Mouse (Mus musculus): ENCODE data around the gene Samhd1. TPM values are rescaled to one million over a fixed set of nuclear protein-coding genes. Genes with fewer than 3 reads are reported as not detected.

Samhd1 gene
- polyA plus RNA-seq, 1 experiment from 2014 or later = 19.1 TPM

DNA sequence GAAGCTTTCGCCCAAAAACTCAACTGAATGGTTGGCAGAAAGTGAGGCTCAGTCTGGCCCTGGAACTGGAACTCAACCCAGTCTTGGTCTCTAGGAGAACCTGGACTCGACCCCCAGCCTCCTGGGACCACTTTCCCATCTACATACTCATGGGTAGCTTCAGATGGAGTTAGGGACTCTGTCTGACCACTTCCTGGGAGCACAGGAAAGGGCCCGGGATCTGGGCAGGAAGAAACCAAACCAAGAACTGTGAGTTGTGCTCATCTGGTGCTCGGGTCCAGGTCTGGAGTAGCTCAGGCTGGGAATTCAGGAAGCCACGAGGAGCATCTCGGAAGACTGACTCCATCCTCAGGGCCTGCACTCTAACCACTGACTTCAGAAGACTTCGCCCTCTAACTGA is 58.5 kb downstream of the Samhd1 start:
- ATAC-seq (replicated peaks; ENCODE audit: low FRiP score, low read depth) = no peak
- no peak for DNase-seq (ENCODE audit: low spot score)
- no peak for TF ChIP-seq CTCF (IDR thresholded peaks at IDR 0.05; ENCODE audit: low read depth)
- no peak overlapping the region for H3K27ac ChIP-seq
- WGBS = 68% methylated on average over 7 of the region's 7 CpGs
- peak overlapping the region; percentile 91 for H3K4me2 ChIP-seq (ENCODE audit: low read length)
- H3K9me3 ChIP-seq (replicated peaks; ENCODE audit: low read length) = no peaks in the 10 kb centered on the region
- H3K9ac ChIP-seq (ENCODE audit: low read depth, low read length) = no peak overlapping the region
- peak overlapping the region; percentile 89; the same call in 1 of the 2 replicates for H3K4me3 ChIP-seq (replicated peaks; ENCODE audit: low read depth, low read length)
- no peaks in the 10 kb centered on the region for H3K36me3 ChIP-seq (ENCODE audit: insufficient read depth, low read length)
- peaks cover 40% of the 10 kb centered on the region for H3K4me1 ChIP-seq (replicated peaks; ENCODE audit: insufficient read depth, low read length)
- no peaks in the 10 kb centered on the region for H3K27me3 ChIP-seq (ENCODE audit: insufficient read depth, low read length)

GRCm38 (mm10) chr2:157075685-157076084 is 59.4 kb downstream of the Samhd1 start:
- H3K36me3 ChIP-seq (ENCODE audit: insufficient read depth, low read length) = no peaks in the 10 kb centered on the region

DNA sequence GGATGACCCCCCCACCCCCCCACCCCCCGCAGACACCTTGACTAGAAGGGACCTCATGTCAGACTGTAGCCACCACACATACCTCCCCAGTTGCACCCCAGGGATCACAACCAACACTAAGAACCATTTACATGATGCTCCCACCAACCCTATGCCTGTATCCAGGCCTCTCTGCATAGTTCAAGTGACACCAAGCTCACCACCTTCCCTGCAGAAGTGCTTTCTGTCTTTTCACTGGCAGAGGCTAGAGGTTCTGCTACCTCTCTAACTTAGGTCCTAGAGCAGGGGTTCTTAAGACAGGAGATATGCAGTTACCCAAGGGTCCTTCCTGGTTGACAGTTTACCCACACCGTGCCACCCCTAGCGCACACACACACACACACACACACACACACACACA is 59.8 kb downstream of the Samhd1 start:
- Histone ChIP-seq H3K27me3 (ENCODE audit: insufficient read depth, low read length) (no peaks in the 10 kb centered on the region), H3K4me3 (replicated peaks; ENCODE audit: low read depth, low read length) (no peak overlapping the region), H3K27ac (0 out of 2 replicates have a peak overlapping the region, but pooled peaks have one; percentile 47), H3K4me2 (ENCODE audit: low read length) (peak overlapping the region; percentile 91; the same call in 1 of the 2 replicates), H3K9me3 (replicated peaks; ENCODE audit: low read length) (no peaks in the 10 kb centered on the region), H3K4me1 (replicated peaks; ENCODE audit: insufficient read depth, low read length) (peaks cover 52% of the 10 kb centered on the region), H3K36me3 (ENCODE audit: insufficient read depth, low read length) (no peaks in the 10 kb centered on the region), H3K9ac (ENCODE audit: low read depth, low read length) (peak overlapping the region; percentile 27; the same call in 1 of the 2 replicates)
- ATAC-seq (replicated peaks; ENCODE audit: low FRiP score, low read depth) = no peak
- no peak for DNase-seq (ENCODE audit: low spot score)
- WGBS = 75% methylated on average over 3 of the region's 3 CpGs
- no peak for TF ChIP-seq CTCF (IDR thresholded peaks at IDR 0.05; ENCODE audit: low read depth)

More at GRCm38 (mm10) chr2:157075685-157076084, 59.4 kb downstream of the Samhd1 start:
- no peak overlapping the region for H3K4me3 ChIP-seq (replicated peaks; ENCODE audit: low read depth, low read length)
- H3K4me1 ChIP-seq (replicated peaks; ENCODE audit: insufficient read depth, low read length) = peaks cover 47% of the 10 kb centered on the region
- no peaks in the 10 kb centered on the region for H3K9me3 ChIP-seq (replicated peaks; ENCODE audit: low read length)
- DNase-seq (ENCODE audit: low spot score) (peak; percentile 30), ATAC-seq (replicated peaks; ENCODE audit: low FRiP score, low read depth) (no peak)
- H3K27ac ChIP-seq = 0 out of 2 replicates have a peak overlapping the region, but pooled peaks have one; percentile 47
- WGBS = 12% methylated on average over 3 of the region's 3 CpGs
- no peak for TF ChIP-seq CTCF (IDR thresholded peaks at IDR 0.05; ENCODE audit: low read depth)
- peak overlapping the region; percentile 27; the same call in 1 of the 2 replicates for H3K9ac ChIP-seq (ENCODE audit: low read depth, low read length)
- no peaks in the 10 kb centered on the region for H3K27me3 ChIP-seq (ENCODE audit: insufficient read depth, low read length)
- peak overlapping the region; percentile 91 for H3K4me2 ChIP-seq (ENCODE audit: low read length)

GRCm38 (mm10) chr2:157074772-157075171 is 60.3 kb downstream of the Samhd1 start:
- TF ChIP-seq CTCF (IDR thresholded peaks at IDR 0.05; ENCODE audit: low read depth) = no peak
- DNase-seq (ENCODE audit: low spot score) (no peak), ATAC-seq (replicated peaks; ENCODE audit: low FRiP score, low read depth) (no peak)
- H3K9me3 ChIP-seq (replicated peaks; ENCODE audit: low read length) = no peaks in the 10 kb centered on the region
- no peak overlapping the region for H3K27ac ChIP-seq
- peak overlapping the region; percentile 91; the same call in 1 of the 2 replicates for H3K4me2 ChIP-seq (ENCODE audit: low read length)
- H3K4me1 ChIP-seq (replicated peaks; ENCODE audit: insufficient read depth, low read length) = peaks cover 56% of the 10 kb centered on the region
- 47% methylated on average over 5 of the region's 5 CpGs for WGBS
- H3K36me3 ChIP-seq (ENCODE audit: insufficient read depth, low read length) = no peaks in the 10 kb centered on the region
- no peaks in the 10 kb centered on the region for H3K27me3 ChIP-seq (ENCODE audit: insufficient read depth, low read length)
- no peak overlapping the region for H3K9ac ChIP-seq (ENCODE audit: low read depth, low read length)
- no peak overlapping the region for H3K4me3 ChIP-seq (replicated peaks; ENCODE audit: low read depth, low read length)

- H3K9ac ChIP-seq (ENCODE audit: low read depth, low read length) = no peak overlapping the region
- ATAC-seq (replicated peaks; ENCODE audit: low FRiP score, low read depth) (no peak), DNase-seq (ENCODE audit: low spot score) (no peak)
- H3K4me3 ChIP-seq (replicated peaks; ENCODE audit: low read depth, low read length) = no peak overlapping the region
- 80% methylated on average over 9 of the region's 9 CpGs for WGBS
- peak overlapping the region; percentile 91; the same call in 1 of the 2 replicates for H3K4me2 ChIP-seq (ENCODE audit: low read length)
- no peak overlapping the region for H3K27ac ChIP-seq
- no peak for TF ChIP-seq CTCF (IDR thresholded peaks at IDR 0.05; ENCODE audit: low read depth)
- H3K36me3 ChIP-seq (ENCODE audit: insufficient read depth, low read length) = no peaks in the 10 kb centered on the region
- peaks cover 61% of the 10 kb centered on the region for H3K4me1 ChIP-seq (replicated peaks; ENCODE audit: insufficient read depth, low read length)
- H3K27me3 ChIP-seq (ENCODE audit: insufficient read depth, low read length) = no peaks in the 10 kb centered on the region
- H3K9me3 ChIP-seq (replicated peaks; ENCODE audit: low read length) = no peaks in the 10 kb centered on the region
Measured at GRCm38 (mm10) chr2:157074186-157074724, 60.8 kb downstream of the Samhd1 start.

DNA sequence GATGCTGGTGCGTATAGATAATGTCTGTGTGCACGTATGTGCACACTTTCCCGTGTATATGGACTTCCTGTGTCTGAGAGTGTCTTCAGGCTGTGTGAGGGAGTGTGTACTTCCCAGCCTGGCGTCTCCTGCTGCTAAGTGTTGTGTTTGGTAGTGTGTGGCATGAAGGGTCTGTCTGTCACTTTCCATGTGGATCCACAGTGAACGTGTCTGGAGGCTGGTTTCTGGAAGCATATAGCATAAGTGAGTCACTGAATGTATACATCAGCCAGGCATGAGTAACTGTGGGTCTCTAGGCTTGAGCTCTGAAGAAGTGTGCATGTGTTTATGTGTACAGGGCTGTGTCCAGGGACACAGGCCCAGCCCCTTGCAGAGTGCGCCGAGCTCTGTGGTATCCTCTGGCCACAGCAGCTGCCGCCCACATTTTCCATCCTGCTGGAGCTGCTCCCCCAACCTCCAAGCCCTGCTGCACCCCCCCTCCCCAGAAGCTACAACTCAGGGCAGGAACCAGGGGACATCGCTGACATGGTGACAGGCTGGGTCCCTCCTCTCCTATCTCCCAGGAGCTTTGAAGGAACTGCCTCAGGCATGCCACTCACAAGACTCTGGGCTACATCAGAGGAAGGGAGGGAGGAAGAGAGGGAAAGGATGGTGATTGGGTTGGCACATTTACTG is 61.5 kb downstream of the Samhd1 start:
- no peaks in the 10 kb centered on the region for H3K27me3 ChIP-seq (ENCODE audit: insufficient read depth, low read length)
- H3K27ac ChIP-seq = no peak overlapping the region
- H3K4me1 ChIP-seq (replicated peaks; ENCODE audit: insufficient read depth, low read length) = peaks cover 68% of the 10 kb centered on the region
- H3K36me3 ChIP-seq (ENCODE audit: insufficient read depth, low read length) = no peaks in the 10 kb centered on the region
- no peak overlapping the region for H3K4me3 ChIP-seq (replicated peaks; ENCODE audit: low read depth, low read length)
- TF ChIP-seq CTCF (IDR thresholded peaks at IDR 0.05; ENCODE audit: low read depth) = no peak
- no peaks in the 10 kb centered on the region for H3K9me3 ChIP-seq (replicated peaks; ENCODE audit: low read length)
- H3K9ac ChIP-seq (ENCODE audit: low read depth, low read length) = no peak overlapping the region
- 64% methylated on average over 9 of the region's 9 CpGs for whole genome bisulfite sequencing
- ATAC-seq (replicated peaks; ENCODE audit: low FRiP score, low read depth) (no peak), DNase-seq (ENCODE audit: low spot score) (no peak)
- no peak overlapping the region for H3K4me2 ChIP-seq (ENCODE audit: low read length)
